Mouse (Mus musculus) kidney, postnatal 4 days (tissue): ENCODE measurements around the gene Chit1.

Source experiments
- DNase-seq, 2 experiments: peaks; one replicate each; pipeline ENCODE4 v3.0.0; 2021; ENCODE audit warnings: mixed read lengths in 2 of 2

Chit1 gene

DNA sequence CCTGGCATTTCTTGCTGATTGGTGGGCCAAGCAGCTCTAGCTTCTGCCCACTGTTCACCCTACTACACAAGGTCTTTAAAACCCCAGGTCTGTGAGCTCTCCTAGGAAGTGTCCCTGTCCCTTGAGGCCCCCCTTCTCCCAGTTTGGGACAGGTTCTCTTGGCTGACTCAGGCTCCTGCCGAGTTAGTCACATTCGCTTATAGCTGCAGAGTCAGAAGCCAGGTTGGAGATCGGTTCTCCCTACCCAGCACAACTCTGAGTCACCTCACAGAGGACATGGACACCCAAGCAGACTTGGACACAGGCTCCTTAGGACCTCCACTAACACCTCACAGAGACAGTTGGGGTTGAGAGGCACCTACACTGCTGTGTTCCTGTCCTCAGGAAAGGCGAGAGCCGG lies 80.2 kb downstream of the Chit1 start:
- DNase-seq: no peak

- no peak for DNase-seq
Observed at GRCm38 (mm10) chr1:134192024-134192423, 81.0 kb downstream of the Chit1 start.

GRCm38 (mm10) chr1:134193126-134193525 lies 82.1 kb downstream of the Chit1 start, which contains the start of gene Mybph:
Mybph (plus strand) TSS chr1:134193448.
- DNase-seq: no peak

GRCm38 (mm10) chr1:134193674-134194197 lies 82.7 kb downstream of the Chit1 start:
- no peak for DNase-seq

DNA sequence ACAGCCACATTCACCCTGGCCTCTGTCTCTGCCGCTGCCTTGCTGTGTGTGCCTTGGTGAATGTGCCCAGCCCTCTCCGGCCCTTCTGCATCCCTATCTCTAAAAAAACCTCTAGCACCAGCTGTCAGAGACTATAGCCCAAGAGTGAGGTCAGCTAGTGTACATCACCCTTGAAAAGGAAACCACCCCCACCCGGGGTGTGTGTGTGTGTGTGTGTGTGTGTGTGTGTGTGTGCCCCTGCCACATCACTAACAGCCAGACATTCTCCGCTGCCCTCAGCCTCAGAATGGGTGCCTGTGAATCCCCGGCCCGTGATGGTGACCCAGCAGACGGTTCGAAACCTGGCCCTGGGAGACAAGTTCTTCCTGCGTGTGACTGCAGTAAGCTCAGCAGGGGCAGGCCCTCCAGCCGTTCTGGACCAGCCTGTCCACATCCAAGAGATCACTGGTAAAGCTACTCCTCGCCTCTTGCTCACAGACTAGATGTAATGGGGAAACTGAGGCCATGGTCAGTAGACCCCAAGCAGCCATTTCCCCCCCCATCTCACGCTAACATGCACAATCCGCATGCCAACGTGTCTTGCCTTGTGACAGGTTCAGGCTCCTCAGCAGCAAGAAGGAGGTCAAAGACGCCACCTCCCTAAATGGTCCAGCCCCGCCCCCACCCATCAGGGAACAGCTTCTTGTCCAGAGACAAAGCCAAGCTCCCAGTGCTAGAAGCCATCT lies 83.4 kb downstream of the Chit1 start:
- no peak for DNase-seq

DNA sequence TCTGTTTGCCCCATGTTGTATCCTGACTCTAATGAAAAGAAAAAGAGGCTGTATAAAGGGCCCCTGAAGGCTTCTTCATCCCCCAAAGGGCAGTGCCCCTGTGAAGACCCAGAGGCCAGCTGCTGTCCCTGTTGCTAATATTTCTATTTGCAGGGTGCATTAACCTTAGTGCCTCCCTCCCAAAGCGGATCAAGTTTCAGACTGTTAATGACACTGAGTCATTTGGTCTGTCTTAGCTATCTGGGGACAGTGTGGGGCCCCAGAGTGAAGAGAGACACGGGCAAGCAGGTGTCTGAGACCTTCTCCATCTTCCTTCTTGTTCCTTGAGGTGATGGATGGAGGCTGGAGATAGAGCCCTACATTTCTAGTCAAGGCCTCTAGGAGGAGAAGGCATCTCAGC lies 84.1 kb downstream of the Chit1 start:
- no peak for DNase-seq

GRCm38 (mm10) chr1:134195571-134195970 lies 84.5 kb downstream of the Chit1 start:
- peak in 1 of 2 experiments; percentile 35 for DNase-seq

DNA sequence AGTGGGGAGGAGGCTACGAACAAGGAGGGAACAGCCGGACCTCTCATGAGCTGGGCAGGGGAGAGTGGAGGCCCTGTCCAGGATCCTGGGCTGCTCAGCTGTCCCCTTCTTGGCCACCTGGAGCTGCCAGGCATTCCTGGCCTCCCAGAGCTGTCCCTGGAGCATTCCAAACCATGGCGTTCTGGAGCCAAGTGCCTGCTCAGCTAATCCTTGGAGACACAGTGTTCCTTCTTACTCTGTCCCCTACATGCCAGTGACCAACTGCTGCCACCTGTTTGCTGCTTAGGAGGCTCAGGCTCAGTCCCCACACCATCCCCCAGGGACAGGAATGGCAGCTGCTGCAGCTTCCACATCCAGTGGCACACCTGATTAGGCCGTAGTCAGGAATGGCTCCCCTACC lies 84.9 kb downstream of the Chit1 start:
- peak in 1 of 2 experiments; percentile 46 for DNase-seq

GRCm38 (mm10) chr1:134196386-134196785 lies 85.3 kb downstream of the Chit1 start:
- peak; percentile 72 to 78 for DNase-seq

DNA sequence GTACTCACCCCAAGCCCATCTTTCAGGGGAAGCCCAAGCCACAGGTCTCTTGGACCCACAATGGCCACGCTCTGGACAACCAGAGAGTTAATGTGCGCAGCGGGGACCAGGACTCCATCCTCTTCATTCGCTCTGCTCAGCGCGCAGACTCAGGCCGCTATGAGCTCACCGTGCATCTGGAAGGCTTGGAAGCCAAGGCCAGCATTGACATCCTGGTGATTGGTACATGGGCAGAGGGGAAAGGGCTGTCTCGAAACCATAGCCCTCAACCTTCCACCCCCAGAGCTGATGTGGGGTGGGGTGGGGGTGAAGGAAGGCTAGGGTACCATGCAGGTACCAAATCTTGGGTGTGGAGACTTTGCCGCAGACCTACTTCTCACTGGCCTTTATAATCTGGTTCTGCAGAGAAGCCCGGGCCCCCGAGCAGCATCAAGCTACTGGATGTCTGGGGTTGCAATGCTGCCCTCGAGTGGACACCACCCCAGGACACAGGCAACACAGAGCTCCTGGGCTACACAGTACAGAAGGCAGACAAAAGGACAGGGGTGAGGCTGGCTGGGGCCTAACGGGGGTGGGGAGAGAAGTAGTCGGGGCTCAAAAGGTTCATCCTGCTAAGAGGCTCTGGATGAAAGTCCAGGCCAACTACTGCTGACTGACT lies 86.4 kb downstream of the Chit1 start:
- no peak for DNase-seq

DNA sequence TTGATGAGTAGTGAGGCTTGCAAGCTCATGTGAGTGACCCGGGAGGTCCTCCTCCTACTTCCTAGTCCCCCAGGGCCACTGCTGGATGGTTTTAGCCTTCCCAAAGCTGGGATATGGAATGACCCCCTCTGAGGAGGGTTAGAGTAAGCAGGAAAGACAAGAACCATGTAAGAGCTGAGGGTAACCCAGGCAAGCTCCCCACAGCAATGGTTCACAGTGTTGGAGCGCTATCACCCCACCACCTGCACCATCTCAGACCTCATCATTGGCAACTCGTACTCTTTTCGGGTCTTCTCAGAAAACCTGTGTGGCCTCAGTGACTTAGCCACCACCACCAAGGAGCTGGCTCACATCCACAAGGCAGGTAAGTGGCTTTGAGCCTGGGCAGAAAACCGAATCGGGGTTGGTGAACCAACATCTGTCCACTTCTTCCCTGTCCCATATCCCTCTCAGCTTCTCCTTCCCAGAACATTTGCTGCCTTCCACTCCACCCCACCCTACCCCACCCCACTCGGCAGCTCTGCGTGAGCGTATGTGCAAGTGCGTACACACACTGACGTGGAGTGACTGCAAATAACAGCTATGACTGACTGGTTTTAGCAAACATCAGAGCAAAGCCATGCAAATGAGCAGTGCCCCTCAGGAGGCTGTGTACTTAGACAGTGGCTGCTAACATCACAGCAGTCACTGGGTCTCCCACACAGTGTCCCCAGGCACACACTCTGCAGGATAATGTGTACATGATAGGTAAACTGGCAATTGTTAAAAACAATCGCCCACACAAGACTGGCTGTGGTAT lies 87.4 kb downstream of the Chit1 start:
- no peak for DNase-seq

DNA sequence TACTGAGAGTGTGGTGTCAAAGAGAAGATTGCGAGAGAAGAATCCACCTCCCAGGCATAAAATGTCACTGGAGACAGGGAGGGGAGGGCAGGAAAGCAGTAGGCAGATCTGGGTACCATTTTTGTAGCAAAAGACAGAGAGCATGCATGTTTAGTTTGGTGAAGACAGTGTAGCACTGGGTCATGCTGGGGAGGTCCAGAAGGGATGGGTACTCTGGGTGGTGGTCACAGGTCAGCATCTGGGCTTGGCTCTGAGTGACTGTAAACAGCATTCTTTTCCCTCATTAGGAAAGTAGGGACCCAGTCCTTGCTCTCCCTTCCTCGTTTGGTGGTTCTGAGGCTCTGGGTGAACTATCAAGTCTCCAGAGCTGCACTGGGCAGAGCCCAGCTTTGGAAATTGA lies 89.4 kb downstream of the Chit1 start:
- no peak for DNase-seq
